Mouse (Mus musculus) G1E (cell line): ENCODE measurements around the gene Slc34a3.

Source experiments
- CTCF ChIP-seq: IDR thresholded peaks from 2 replicates; pipeline ENCODE4 v1.5.1; 2012; ENCODE audit warnings: low read depth, low read length, inconsistent platforms, mixed read lengths
- GATA2 ChIP-seq: IDR thresholded peaks from 2 replicates; pipeline ENCODE4 v1.6.1; 2012; ENCODE audit warnings: low read depth, low read length, inconsistent platforms, borderline replicate concordance
- TAL1 ChIP-seq: conservative IDR thresholded peaks from 2 replicates; pipeline ENCODE4 v1.6.1; 2012; ENCODE audit warnings: low read depth, low read length, inconsistent platforms, mixed read lengths

DNA sequence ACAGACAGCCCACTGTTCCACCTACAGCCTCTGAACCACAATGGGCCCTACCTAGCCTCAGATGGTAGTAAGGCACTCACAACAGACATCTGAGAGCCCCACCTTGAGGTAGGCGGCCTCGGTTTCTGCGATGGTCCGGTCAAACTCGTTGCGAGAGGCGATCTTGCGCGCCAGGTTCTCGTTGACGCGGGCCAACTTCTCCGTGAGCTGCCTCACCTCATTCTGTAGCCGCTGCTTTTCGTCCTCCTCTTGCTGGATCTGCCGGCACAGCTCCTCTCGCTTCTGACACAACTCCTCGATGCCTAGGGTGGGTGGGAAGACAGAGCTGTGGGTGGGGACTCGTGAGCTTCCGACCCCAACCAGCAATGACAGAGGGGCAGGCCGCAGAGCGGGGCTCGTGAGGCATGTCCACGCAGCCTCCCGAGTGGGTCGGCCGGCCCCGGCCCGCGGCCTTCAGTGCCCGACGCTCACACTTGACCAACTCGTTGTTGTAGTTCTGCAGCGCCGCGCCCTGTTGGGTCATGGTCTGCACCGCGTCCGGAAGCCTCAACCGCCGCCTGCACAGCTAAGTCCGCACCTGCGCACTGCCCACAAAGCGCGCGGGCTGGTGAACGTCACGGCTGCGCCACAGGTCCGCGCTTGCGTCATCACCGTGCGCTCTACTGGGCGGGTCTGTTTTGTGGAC, 37.8 kb upstream of the Slc34a3 start, which contains the start of the genes Ssna1 and Anapc2:
- no peak for TF ChIP-seq CTCF
- TF ChIP-seq TAL1 = no peak
- TF ChIP-seq GATA2 = no peak
